Mouse (Mus musculus) retina, postnatal 7 days (tissue): ENCODE results near the gene Olfr353.

Experiments
- DNase-seq: peaks from one replicate; pipeline ENCODE4 v3.0.0-alpha.2; 2012; ENCODE audit warnings: low read depth, low spot score

Gene Olfr353

DNA sequence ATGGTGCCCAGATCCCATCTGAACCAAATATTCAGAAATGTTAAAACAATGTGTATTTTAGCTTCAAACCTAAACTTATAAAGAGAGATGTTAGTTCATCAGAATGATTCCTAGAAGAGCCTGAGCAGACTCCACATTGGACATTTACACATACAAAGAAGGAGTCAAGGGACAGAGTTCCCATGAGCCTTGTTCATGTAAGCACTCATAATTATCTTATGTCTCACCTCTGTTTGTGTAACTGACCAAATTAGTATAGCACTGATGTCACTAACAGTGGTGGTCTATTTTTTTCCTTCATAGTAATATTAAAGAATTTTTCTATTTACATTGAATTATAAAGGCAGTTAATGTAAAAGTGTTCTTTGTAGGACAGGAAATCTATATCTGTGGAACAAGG lies at the start of gene Olfr353:
Olfr353 (minus strand) TSS at position 101 of the 400 bp plus-strand sequence.
- no peak for DNase-seq

DNA sequence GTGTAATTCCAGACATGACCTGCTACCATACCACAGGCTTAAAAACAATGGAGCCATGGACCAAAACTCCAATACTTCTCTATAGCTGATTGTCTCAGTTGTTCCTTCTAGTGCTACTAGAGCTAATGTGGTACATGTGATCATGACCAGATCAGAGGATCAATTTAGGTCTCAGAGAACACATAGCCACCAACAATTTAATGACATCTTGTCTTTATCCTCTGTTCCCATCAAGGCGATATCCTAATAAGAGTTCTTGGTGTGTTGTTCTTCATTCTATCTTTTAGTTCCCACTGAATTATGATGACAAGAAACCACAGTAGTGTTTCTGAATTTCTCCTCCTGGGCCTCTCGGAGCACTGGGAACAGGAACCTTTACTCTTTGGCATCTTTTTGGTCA lies 44.1 kb upstream of the Olfr353 start, which contains the start of gene Olfr356:
Olfr356 (plus strand) TSS at position 301 of the 400 bp plus-strand sequence.
- DNase-seq, result no peak

DNA sequence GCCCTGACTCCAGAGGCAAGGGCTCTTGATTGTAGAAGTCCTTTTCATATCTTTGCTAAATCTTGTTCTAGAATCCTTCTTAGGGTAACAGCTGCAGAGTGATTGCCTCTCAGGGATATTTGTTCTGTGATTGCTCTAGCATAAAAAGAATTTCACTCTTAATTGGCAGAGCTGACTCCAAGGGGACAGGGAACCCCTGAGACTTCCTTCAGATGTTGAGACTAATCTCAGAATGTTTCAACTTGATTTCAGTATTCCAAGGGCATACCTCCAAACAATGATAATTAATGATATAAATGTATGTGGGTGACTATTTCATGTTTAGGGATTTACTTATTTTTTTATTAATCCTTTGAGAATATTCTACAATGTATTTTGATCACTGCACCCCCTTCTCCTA lies 36.1 kb upstream of the Olfr353 start, which contains the start of gene Olfr355:
Olfr355 (minus strand) TSS at position 101 of the 400 bp plus-strand sequence.
- DNase-seq, result no peak

DNA sequence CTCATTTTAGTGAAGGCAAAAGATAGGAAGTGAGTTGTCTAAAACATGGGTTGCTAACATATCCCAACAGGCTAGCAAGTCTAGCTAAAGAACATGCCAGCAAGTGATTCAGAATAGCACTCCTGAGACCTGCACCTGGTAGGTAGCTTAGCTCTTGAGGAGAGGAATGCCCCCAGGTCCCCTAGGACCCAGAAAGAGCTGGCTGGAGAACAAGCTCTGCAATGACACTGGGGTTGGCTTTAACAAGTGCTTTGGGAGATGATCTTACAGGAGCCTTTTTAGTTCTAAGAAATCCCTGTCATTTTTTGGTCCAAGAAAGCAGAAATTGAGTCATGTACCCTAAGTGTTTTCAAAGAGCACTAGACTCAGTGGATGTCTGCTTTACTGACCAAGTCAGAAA lies 12.6 kb upstream of the Olfr353 start, which contains the start of gene Olfr354:
Olfr354 (plus strand) TSS at position 301 of the 400 bp plus-strand sequence.
- no peak for DNase-seq

DNA sequence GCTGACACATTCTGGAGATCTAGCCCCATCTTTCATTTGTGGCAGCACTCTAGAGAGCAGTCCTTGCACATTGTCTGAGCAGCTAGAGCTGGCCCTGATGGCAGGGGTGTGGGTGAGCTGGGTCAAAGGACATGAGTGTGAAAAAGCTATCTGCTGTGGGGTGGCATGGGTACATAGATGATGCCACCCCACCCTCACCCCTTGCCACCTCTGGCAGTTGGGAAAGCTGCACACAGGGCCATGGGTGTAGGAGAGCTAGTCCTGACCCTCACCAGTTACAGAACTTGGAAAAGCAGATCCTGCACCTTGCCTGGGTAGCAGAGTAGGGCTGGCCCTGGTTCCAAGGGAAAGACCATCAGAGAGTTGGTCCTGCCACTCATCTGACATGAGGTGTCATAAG lies 4.4 kb upstream of the Olfr353 start:
- DNase-seq, result no peak

DNA sequence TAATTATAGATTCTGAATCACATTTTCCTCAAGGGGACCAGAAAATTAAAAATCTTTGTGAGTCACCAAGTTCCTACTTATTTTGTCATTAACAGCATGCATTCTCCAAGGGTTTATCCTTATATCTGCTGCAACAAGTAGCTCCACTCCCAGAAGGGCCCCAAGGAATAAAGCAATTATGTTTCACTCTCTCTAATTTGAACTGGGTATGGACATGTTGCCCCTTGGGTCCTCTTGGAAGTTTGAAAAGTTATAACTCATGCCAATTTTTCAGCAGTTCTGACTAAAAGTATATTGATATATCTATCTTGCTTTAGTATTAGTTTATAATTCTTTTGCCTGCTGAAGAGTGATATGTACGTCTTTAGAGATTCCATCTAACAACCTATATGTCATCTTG lies 24.6 kb downstream of the Olfr353 start, which contains the start of gene Olfr352:
Olfr352 (plus strand) TSS at position 301 of the 400 bp plus-strand sequence.
- DNase-seq, result no peak

DNA sequence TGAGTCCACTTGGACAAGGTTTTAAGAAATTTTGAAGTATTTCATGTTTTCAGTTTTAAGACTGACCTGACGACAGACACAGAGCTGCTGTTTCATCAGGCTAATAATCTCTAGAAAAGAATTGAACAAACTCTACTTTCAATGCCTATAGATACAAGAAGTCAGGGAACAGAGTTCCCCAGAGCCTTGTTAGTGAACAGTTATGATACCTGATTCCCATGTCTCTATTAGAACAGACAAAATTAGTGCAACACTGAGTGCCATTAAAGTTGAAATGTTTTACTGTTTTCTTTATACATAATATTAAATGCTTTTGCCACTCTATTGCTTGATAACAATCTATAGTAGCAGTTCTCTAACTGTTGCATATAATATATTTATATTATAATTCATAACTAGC lies 30.2 kb downstream of the Olfr353 start, which contains the start of gene Olfr351:
Olfr351 (minus strand) TSS at position 101 of the 400 bp plus-strand sequence.
- DNase-seq, result no peak

DNA sequence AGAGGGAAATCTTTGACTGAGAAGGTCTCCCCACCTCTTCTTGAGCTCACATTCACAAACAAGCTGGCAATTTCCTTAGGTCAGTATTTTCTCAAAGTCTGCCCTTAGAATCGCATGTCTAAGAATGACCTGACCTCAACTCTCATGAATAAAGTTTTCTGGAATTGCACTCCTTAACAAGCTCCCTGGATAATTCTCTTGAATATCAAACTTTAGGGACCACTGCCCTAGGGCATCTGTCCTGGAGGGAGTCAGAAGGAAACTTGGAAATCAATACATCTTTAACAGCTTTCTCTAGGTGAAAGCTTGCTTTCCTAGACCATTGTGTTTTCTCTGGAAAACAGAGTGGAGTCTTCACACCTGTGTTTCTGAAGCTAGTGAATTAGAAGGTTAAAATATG lies 46.7 kb downstream of the Olfr353 start, which contains the start of gene Olfr350:
Olfr350 (plus strand) TSS at position 301 of the 400 bp plus-strand sequence.
- no peak for DNase-seq
